Mouse (Mus musculus): ENCODE measurements around the gene Fut1. TPM values are rescaled to one million over a fixed set of nuclear protein-coding genes. Genes with fewer than 3 reads are reported as not detected.

Fut1 gene
- polyA plus RNA-seq, 2 experiments: 1.0 to 1.2 TPM

DNA sequence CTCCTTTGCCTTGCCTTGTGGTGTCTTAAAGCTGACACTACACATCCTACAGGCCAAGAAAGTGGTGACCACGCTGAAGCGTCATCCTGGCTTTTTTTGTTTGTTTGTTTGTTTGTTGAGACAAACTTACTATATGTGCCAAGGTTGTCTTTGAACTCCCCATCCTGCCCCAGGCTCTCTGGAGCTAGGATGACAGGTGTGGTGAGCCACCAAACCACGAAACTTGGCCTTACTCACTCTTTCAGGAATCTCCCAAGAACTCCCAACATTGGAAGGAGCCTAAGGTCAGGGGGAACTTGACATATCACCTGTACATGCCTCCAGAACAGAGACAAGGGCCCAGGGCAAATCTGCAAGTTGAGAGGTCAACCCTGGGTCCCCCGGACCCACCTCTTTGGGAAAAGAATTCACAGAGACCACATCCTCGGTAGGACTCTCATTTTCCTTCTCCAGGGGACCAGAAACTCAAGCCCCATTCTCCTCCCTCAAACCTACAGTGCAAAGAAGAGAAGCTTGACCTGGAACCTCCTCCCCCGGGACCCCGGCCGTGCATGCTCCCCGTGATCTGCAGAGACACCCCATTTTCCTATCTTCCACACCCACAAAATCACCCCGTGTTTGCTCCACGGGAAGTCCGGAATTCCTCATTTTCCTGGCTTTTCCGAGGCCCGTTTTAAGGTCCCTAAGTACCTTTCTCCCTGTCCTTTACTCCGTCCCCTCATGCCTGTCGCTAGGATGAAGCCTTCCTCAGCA lies 25.6 kb downstream of the Fut1 start:
- no peaks in the 10 kb centered on the region for H3K9me3 ChIP-seq (ENCODE audit: control insufficient read depth, low read length)
- H3K27ac ChIP-seq (replicated peaks; ENCODE audit: low read depth, low read length): peak overlapping the region; percentile 82
- no peaks in the 10 kb centered on the region for H3K36me3 ChIP-seq (ENCODE audit: control insufficient read depth, insufficient read depth, low read length)
- peaks cover 35% of the 10 kb centered on the region for H3K4me1 ChIP-seq (ENCODE audit: control insufficient read depth, insufficient read depth, low read length)
- peak overlapping the region; percentile 60 for H3K9ac ChIP-seq (ENCODE audit: low read depth, low read length, severe bottlenecking)
- WGBS: 34% methylated on average over 16 of the region's 16 CpGs
- ATAC-seq (ENCODE audit: low FRiP score, low read depth) (no peak), DNase-seq (ENCODE audit: low spot score) (no peak)
- peak overlapping the region; percentile 43 for H3K4me3 ChIP-seq (replicated peaks; ENCODE audit: low read length)
- no peaks in the 10 kb centered on the region for H3K27me3 ChIP-seq (ENCODE audit: control insufficient read depth, insufficient read depth, low read length)
- H3K4me2 ChIP-seq (replicated peaks; ENCODE audit: low read depth, low read length, severe bottlenecking): peak overlapping the region; percentile 77
- no peak for TF ChIP-seq POLR2A (IDR thresholded peaks at IDR 0.05; ENCODE audit: borderline replicate concordance, extremely low read depth, insufficient read depth, insufficient read length)

DNA sequence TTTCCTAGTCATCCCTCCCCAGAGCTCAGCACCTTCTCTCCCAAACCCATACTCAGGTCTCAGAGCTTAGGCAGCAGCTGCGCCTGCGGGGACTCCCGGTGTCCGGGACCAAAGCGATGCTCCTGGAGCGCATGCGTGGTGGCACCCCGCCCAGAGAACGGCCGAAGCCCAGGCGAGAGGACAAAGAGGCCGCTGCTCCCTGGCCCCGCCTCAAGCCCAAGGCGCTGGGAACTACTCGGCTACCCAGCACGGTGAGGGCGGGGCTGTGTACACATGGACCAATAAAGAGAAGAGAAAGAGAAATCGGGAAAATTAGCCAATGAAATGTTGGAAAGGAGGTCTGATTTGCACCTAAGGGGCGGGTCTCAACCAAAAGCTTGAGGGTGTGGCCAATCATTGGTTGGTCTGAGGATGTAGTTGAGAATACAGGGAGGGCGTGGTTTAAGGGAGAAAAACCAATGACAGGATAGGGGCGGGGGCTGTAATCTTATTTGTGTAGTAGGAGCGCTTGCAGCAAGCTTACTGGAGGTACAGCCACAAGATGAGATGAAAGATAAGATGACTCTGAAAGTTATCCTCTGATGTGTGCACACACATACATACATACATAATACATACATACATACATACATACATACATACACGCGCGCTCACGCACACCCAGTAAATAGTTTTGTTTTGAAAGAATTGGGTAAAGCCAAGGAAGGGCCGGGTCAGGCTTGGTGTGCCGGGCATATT lies 26.5 kb downstream of the Fut1 start:
- Histone ChIP-seq H3K27me3 (ENCODE audit: control insufficient read depth, insufficient read depth, low read length) (no peaks in the 10 kb centered on the region), H3K36me3 (ENCODE audit: control insufficient read depth, insufficient read depth, low read length) (no peaks in the 10 kb centered on the region), H3K9ac (ENCODE audit: low read depth, low read length, severe bottlenecking) (peak overlapping the region; percentile 60), H3K4me1 (ENCODE audit: control insufficient read depth, insufficient read depth, low read length) (peaks cover 28% of the 10 kb centered on the region), H3K4me2 (replicated peaks; ENCODE audit: low read depth, low read length, severe bottlenecking) (peak overlapping the region; percentile 77), H3K4me3 (replicated peaks; ENCODE audit: low read length) (peak overlapping the region; percentile 43), H3K27ac (replicated peaks; ENCODE audit: low read depth, low read length) (peak overlapping the region; percentile 82), H3K9me3 (ENCODE audit: control insufficient read depth, low read length) (no peaks in the 10 kb centered on the region)
- DNase-seq (ENCODE audit: low spot score) (peak; percentile 100), ATAC-seq (ENCODE audit: low FRiP score, low read depth) (peak; percentile 91)
- peak; percentile 94; the same call in 1 of the 2 replicates for TF ChIP-seq POLR2A (IDR thresholded peaks at IDR 0.05; ENCODE audit: borderline replicate concordance, extremely low read depth, insufficient read depth, insufficient read length)
- 1% methylated on average over 28 of the region's 28 CpGs for WGBS

DNA sequence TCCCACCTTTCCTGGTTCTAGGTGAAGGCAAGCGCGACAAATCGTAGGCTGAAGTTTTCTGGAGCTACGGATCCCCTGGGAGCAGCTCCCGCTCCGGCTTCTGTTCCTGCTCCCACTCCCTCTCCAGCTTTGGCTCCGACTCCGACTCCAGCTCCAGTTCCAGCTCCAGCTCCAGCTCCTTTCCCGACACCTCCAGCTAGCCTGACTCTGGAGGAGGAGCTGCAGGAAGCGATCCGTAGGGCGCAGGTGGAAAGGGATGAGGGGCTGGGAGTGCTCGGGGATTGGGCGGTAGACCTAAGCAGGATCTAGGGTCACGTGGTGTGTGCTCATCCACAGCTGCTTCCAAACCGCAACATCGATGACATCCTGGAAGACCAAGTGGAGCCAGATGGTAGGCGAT lies 27.1 kb downstream of the Fut1 start:
- TF ChIP-seq POLR2A (IDR thresholded peaks at IDR 0.05; ENCODE audit: borderline replicate concordance, extremely low read depth, insufficient read depth, insufficient read length): no peak
- peak overlapping the region; percentile 26; the same call in 1 of the 2 replicates for H3K9ac ChIP-seq (ENCODE audit: low read depth, low read length, severe bottlenecking)

DNA sequence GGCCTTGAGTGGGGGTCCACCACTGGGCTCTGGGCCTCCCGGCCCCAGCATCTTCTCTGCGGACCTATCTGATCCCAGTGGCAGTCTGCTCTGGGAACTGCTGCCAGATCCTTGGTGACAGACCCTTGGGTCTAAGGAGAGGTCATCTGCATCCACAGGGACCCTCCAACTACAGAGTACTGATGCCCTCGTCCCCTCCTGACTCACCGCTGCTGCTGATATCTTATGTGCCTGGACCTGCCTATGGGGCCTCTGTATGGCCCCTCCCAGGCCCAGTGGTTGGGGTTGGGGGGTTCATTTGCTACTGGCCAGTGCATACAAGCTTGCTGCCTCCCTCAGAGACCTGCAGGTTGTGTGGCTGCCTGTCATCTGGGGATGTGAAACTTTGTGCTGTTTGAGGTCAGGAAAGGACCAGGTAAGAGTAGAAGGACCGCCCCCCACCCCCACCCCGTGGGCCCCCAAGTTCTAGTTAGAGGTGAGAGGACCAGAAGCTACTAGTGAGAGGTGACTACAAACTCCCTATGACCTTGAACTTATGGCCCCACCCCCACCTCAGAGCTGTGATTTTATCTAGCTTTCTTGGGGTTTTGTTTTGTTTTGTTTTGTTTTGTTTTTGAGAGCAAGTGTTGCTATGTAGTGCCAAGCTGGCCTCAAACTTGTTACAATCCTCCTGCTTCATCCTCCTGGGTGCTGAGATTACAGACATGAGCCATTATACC lies 27.9 kb downstream of the Fut1 start:
- Histone ChIP-seq H3K27ac (replicated peaks; ENCODE audit: low read depth, low read length) (no peak overlapping the region), H3K27me3 (ENCODE audit: control insufficient read depth, insufficient read depth, low read length) (no peaks in the 10 kb centered on the region), H3K36me3 (ENCODE audit: control insufficient read depth, insufficient read depth, low read length) (no peaks in the 10 kb centered on the region), H3K4me3 (replicated peaks; ENCODE audit: low read length) (0 out of 2 replicates have a peak overlapping the region, but pooled peaks have one; percentile 43), H3K9me3 (ENCODE audit: control insufficient read depth, low read length) (no peaks in the 10 kb centered on the region), H3K4me1 (ENCODE audit: control insufficient read depth, insufficient read depth, low read length) (peaks cover 28% of the 10 kb centered on the region), H3K9ac (ENCODE audit: low read depth, low read length, severe bottlenecking) (no peak overlapping the region), H3K4me2 (replicated peaks; ENCODE audit: low read depth, low read length, severe bottlenecking) (peak overlapping the region; percentile 77; the same call in 1 of the 2 replicates)
- ATAC-seq (ENCODE audit: low FRiP score, low read depth): no peak
- TF ChIP-seq POLR2A (IDR thresholded peaks at IDR 0.05; ENCODE audit: borderline replicate concordance, extremely low read depth, insufficient read depth, insufficient read length): no peak
- no peak for DNase-seq (ENCODE audit: low spot score)
- WGBS: 68% methylated on average over 6 of the region's 6 CpGs

More for the DNA sequence above, 27.1 kb downstream of the Fut1 start:
- ATAC-seq (ENCODE audit: low FRiP score, low read depth) (peak; percentile 10), DNase-seq (ENCODE audit: low spot score) (peak; percentile 63)
- no peaks in the 10 kb centered on the region for H3K36me3 ChIP-seq (ENCODE audit: control insufficient read depth, insufficient read depth, low read length)
- peaks cover 28% of the 10 kb centered on the region for H3K4me1 ChIP-seq (ENCODE audit: control insufficient read depth, insufficient read depth, low read length)
- WGBS: 3% methylated on average over 18 of the region's 18 CpGs
- peak overlapping the region; percentile 43 for H3K4me3 ChIP-seq (replicated peaks; ENCODE audit: low read length)
- peak overlapping the region; percentile 77 for H3K4me2 ChIP-seq (replicated peaks; ENCODE audit: low read depth, low read length, severe bottlenecking)
- no peaks in the 10 kb centered on the region for H3K27me3 ChIP-seq (ENCODE audit: control insufficient read depth, insufficient read depth, low read length)
- H3K27ac ChIP-seq (replicated peaks; ENCODE audit: low read depth, low read length): peak overlapping the region; percentile 35
- H3K9me3 ChIP-seq (ENCODE audit: control insufficient read depth, low read length): no peaks in the 10 kb centered on the region

DNA sequence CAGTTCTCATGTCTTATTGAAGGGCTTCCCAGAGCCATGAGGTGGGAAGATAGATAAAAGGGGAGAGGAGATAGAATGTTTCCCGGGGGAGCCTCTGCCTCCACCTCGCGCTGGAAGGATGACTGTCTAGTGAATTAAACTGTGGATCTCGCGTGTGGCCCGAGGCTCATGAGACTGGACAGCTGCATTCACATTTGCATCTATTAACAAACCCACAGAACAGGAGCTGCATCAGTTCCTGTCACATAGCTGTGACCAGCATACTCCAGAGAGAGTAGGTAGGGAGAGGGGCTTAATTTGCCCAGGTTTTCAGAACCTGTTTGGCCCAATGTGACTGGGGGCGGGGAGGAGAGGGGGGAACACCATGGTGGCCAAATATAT lies 28.5 kb downstream of the Fut1 start:
- Histone ChIP-seq H3K4me3 (replicated peaks; ENCODE audit: low read length) (no peak overlapping the region), H3K9me3 (ENCODE audit: control insufficient read depth, low read length) (no peaks in the 10 kb centered on the region), H3K27ac (replicated peaks; ENCODE audit: low read depth, low read length) (no peak overlapping the region), H3K9ac (ENCODE audit: low read depth, low read length, severe bottlenecking) (no peak overlapping the region), H3K4me1 (ENCODE audit: control insufficient read depth, insufficient read depth, low read length) (peaks cover 28% of the 10 kb centered on the region), H3K36me3 (ENCODE audit: control insufficient read depth, insufficient read depth, low read length) (no peaks in the 10 kb centered on the region), H3K4me2 (replicated peaks; ENCODE audit: low read depth, low read length, severe bottlenecking) (no peak overlapping the region), H3K27me3 (ENCODE audit: control insufficient read depth, insufficient read depth, low read length) (no peaks in the 10 kb centered on the region)
- no peak for ATAC-seq (ENCODE audit: low FRiP score, low read depth)
- WGBS: 81% methylated on average over 7 of the region's 7 CpGs
- no peak for TF ChIP-seq POLR2A (IDR thresholded peaks at IDR 0.05; ENCODE audit: borderline replicate concordance, extremely low read depth, insufficient read depth, insufficient read length)
- no peak for DNase-seq (ENCODE audit: low spot score)
